ENCODE assay signal across 1 mouse cellular context in the genomic region with DNA sequence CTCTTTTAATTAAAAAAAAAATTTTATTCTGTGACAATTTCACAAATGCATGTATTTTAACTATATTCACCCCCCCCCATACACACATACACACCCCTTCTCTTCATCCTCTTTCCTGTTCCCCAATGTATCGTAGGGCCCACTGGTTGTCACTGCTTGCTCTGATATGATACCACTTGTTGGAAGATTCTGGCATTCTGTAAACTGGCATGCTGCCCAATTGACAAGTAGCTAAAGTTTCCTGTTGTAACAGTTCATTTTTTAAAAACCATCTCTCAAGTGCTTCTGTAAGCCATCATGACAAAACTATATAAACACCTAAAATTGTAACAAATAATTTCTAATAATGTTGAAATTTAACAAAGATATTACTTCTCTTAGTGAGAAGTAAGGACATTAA.
TF ChIP-seq lines count a peak whose summit lies in the region.

No protein-coding gene starts in this region.

TF ChIP-seq in MEL, 35 proteins besides CTCF, POLR2A, EP300 and RAD21 (continued from another document):
- TF ChIP-seq NRF1 (IDR thresholded peaks at IDR 0.05; ENCODE audit: insufficient read depth, low read depth, low read length, poor library complexity, severe bottlenecking) (no peak), NELFE (IDR thresholded peaks at IDR 0.05; ENCODE audit: low read depth, low read length) (no peak), MEF2A (IDR thresholded peaks at IDR 0.05; ENCODE audit: extremely low read depth, insufficient replicate concordance, low read depth, low read length, poor library complexity, severe bottlenecking) (no peak), MAZ (IDR thresholded peaks at IDR 0.05; ENCODE audit: low read depth, low read length) (no peak), ZKSCAN1 (IDR thresholded peaks at IDR 0.05; ENCODE audit: low read depth, low read length) (no peak), ZNF384 (IDR thresholded peaks at IDR 0.05; ENCODE audit: low read depth, low read length) (no peak), SMC3 (IDR thresholded peaks at IDR 0.05; ENCODE audit: low read depth, low read length) (no peak), E2F4 (IDR thresholded peaks at IDR 0.05; ENCODE audit: borderline replicate concordance, low read depth, low read length) (no peak), HCFC1 (IDR thresholded peaks at IDR 0.05; ENCODE audit: low read depth, low read length) (no peak), POLR2AphosphoS2 (IDR thresholded peaks at IDR 0.05; ENCODE audit: low read length) (no peak), ETS1 (IDR thresholded peaks at IDR 0.05; ENCODE audit: low read depth, low read length) (no peak)
TF ChIP-seq in MEL: peak in this region for 0.
